Mouse (Mus musculus) megakaryocyte, embryonic 14.5 days (primary cell): ENCODE data around the gene Acta1.

Experiments
- FLI1 ChIP-seq: IDR thresholded peaks from 2 replicates; pipeline ENCODE4 v1.6.1; 2012; ENCODE audit warnings: low read length, inconsistent platforms, mixed read lengths
- GATA1 ChIP-seq: IDR thresholded peaks from 3 replicates; pipeline ENCODE4 v1.6.1; 2012; ENCODE audit warnings: mixed read lengths, low read length, inconsistent platforms, borderline replicate concordance

- no peak for TF ChIP-seq GATA1
- no peak for TF ChIP-seq FLI1
These were observed 52.5 kb downstream of the Acta1 start for GRCm38 (mm10) chr8:123842086-123842485.
